Mouse (Mus musculus) midbrain, embryonic 12.5 days (tissue): ENCODE measurements around the gene Lsm14b. TPM values are rescaled to one million over a fixed set of nuclear protein-coding genes. Genes with fewer than 3 reads are reported as not detected.

ENCODE experiments used
- ATAC-seq: fragments of 200-750 bp; cut with Nextera tagmentation; 2 replicates; pipeline ENCODE4 v1.8.0; 2017; ENCODE audit warnings: low read depth, moderate TSS enrichment, moderate library complexity; ENCODE audit not compliant: low FRiP score
- H3K27ac ChIP-seq: fragments of 300-500 bp; sonication (generic); replicated peaks from 2 replicates; pipeline ENCODE4 v1.5.1; 2016; ENCODE audit warnings: mild to moderate bottlenecking
- H3K27me3 ChIP-seq: fragments of 300-500 bp; sonication (generic); 2 replicates; pipeline ENCODE4 v1.6.1; 2016; ENCODE audit warnings: mild to moderate bottlenecking
- H3K36me3 ChIP-seq: fragments of 300-500 bp; sonication (generic); 2 replicates; pipeline ENCODE4 v1.6.1; 2016
- H3K4me1 ChIP-seq: fragments of 300-500 bp; sonication (generic); 2 replicates; pipeline ENCODE4 v1.6.1; 2016
- H3K4me2 ChIP-seq: fragments of 300-500 bp; sonication (generic); replicated peaks from 2 replicates; pipeline ENCODE4 v1.6.1; 2016; ENCODE audit warnings: mild to moderate bottlenecking, moderate library complexity
- H3K4me3 ChIP-seq: fragments of 300-500 bp; sonication (generic); 2 replicates; pipeline ENCODE4 v1.5.1; 2016; ENCODE audit warnings: mild to moderate bottlenecking
- H3K9ac ChIP-seq: fragments of 300-500 bp; sonication (generic); replicated peaks from 2 replicates; pipeline ENCODE4 v1.6.1; 2016; ENCODE audit warnings: mild to moderate bottlenecking, moderate library complexity
- H3K9me3 ChIP-seq: fragments of 300-500 bp; sonication (generic); 2 replicates; pipeline ENCODE4 v1.6.1; 2016; ENCODE audit warnings: mild to moderate bottlenecking
- WGBS: fragments of 180-500 bp; shearing (Covaris S2); methylation state at CpG from one replicate; pipeline ENCODE4 v1.1.7; 2016; 5-methylcytosine and 5-hydroxymethylcytosine counted together
- polyA plus RNA-seq: library from polyadenylated mRNA; unstranded; fragments of >200 nt; fragmentation: Nextera tagmentation; extraction: Ambion mirVana; gene quantifications from 2 replicates; pipeline ENCODE4 v1.2.1, GENCODE M21; 2016

The Lsm14b gene
- polyA plus RNA-seq, 1 experiment from 2014 or later, result 16.9 TPM

GRCm38 (mm10) chr2:180042256-180042857 is 17.6 kb downstream of the Lsm14b start, which contains the start of the genes Psma7 and Ss18l1:
Gene Psma7, minus strand, starts transcription at chr2:180042433.
Gene Ss18l1, plus strand, starts transcription at chr2:180042509.
- ATAC-seq, result peak; percentile 94
- under 1% methylated on average over 73 of the region's 78 CpGs for WGBS
- peak within 1 kb of the TSS; percentile 93 for H3K9ac ChIP-seq
- H3K4me2 ChIP-seq, result peak within 1 kb of the TSS; percentile 79
- H3K9me3 ChIP-seq, result no peaks in the 10 kb centered on the region
- no peaks in the 10 kb centered on the region for H3K27me3 ChIP-seq
- H3K4me3 ChIP-seq, result peak within 1 kb of the TSS; percentile 98
- peaks cover 37% of the 10 kb centered on the region for H3K4me1 ChIP-seq
- H3K36me3 ChIP-seq, result peaks cover 26% of the 10 kb centered on the region
- H3K27ac ChIP-seq, result peak within 1 kb of the TSS; percentile 97

- Histone ChIP-seq H3K4me3 (peak overlapping the region; percentile 98), H3K27me3 (no peaks in the 10 kb centered on the region), H3K4me1 (peaks cover 37% of the 10 kb centered on the region), H3K36me3 (peaks cover 26% of the 10 kb centered on the region), H3K4me2 (peak overlapping the region; percentile 79), H3K27ac (peak overlapping the region; percentile 97), H3K9me3 (no peaks in the 10 kb centered on the region), H3K9ac (peak overlapping the region; percentile 93)
- peak; percentile 48 for ATAC-seq
- WGBS, result under 1% methylated on average over 62 of the region's 66 CpGs
These were observed 18.2 kb downstream of the Lsm14b start for GRCm38 (mm10) chr2:180042858-180043515.

- ATAC-seq, result no peak
- Histone ChIP-seq H3K36me3 (peaks cover 11% of the 10 kb centered on the region), H3K27ac (no peak overlapping the region), H3K4me2 (no peak overlapping the region), H3K4me1 (peaks cover 28% of the 10 kb centered on the region), H3K4me3 (no peak overlapping the region), H3K9ac (no peak overlapping the region), H3K9me3 (no peaks in the 10 kb centered on the region), H3K27me3 (no peaks in the 10 kb centered on the region)
- WGBS, result 64% methylated on average over 4 of the region's 4 CpGs
These were observed 20.5 kb downstream of the Lsm14b start for GRCm38 (mm10) chr2:180045283-180045682.

GRCm38 (mm10) chr2:180047580-180047979 is 22.8 kb downstream of the Lsm14b start:
- peaks cover 19% of the 10 kb centered on the region for H3K4me1 ChIP-seq
- H3K27me3 ChIP-seq, result no peaks in the 10 kb centered on the region
- H3K4me2 ChIP-seq, result no peak overlapping the region
- H3K4me3 ChIP-seq, result no peak overlapping the region
- WGBS, result 90% methylated on average over 3 of the region's 3 CpGs
- H3K9ac ChIP-seq, result no peak overlapping the region
- ATAC-seq, result no peak
- peaks cover 14% of the 10 kb centered on the region for H3K36me3 ChIP-seq
- no peak overlapping the region for H3K27ac ChIP-seq
- no peaks in the 10 kb centered on the region for H3K9me3 ChIP-seq

- no peak overlapping the region for H3K27ac ChIP-seq
- H3K36me3 ChIP-seq, result peaks cover 18% of the 10 kb centered on the region
- no peak for ATAC-seq
- WGBS, result 95% methylated on average over 18 of the region's 18 CpGs
- no peaks in the 10 kb centered on the region for H3K9me3 ChIP-seq
- H3K27me3 ChIP-seq, result no peaks in the 10 kb centered on the region
- H3K4me2 ChIP-seq, result no peak overlapping the region
- no peak overlapping the region for H3K9ac ChIP-seq
- peaks cover 19% of the 10 kb centered on the region for H3K4me1 ChIP-seq
- no peak overlapping the region for H3K4me3 ChIP-seq
These were observed 23.3 kb downstream of the Lsm14b start for GRCm38 (mm10) chr2:180047980-180048635.

- Histone ChIP-seq H3K9me3 (no peaks in the 10 kb centered on the region), H3K27ac (no peak overlapping the region)
- 30% methylated on average over 5 of the region's 5 CpGs for WGBS
These were observed 26.2 kb downstream of the Lsm14b start for GRCm38 (mm10) chr2:180050986-180051385.

GRCm38 (mm10) chr2:180051986-180052733 is 27.4 kb downstream of the Lsm14b start:
- Histone ChIP-seq H3K9ac (no peak overlapping the region), H3K36me3 (peaks cover 52% of the 10 kb centered on the region), H3K9me3 (no peaks in the 10 kb centered on the region), H3K4me1 (no peaks in the 10 kb centered on the region), H3K4me2 (no peak overlapping the region), H3K27me3 (no peaks in the 10 kb centered on the region), H3K4me3 (no peak overlapping the region), H3K27ac (no peak overlapping the region)
- ATAC-seq, result no peak
- WGBS, result 89% methylated on average over 14 of the region's 14 CpGs

More at GRCm38 (mm10) chr2:180050986-180051385, 26.2 kb downstream of the Lsm14b start:
- no peak overlapping the region for H3K4me2 ChIP-seq
- peaks cover 46% of the 10 kb centered on the region for H3K36me3 ChIP-seq
- ATAC-seq, result peak; percentile 57
- H3K4me1 ChIP-seq, result no peaks in the 10 kb centered on the region
- H3K4me3 ChIP-seq, result no peak overlapping the region
- H3K27me3 ChIP-seq, result no peaks in the 10 kb centered on the region
- no peak overlapping the region for H3K9ac ChIP-seq

- Histone ChIP-seq H3K27me3 (no peaks in the 10 kb centered on the region), H3K4me3 (no peak overlapping the region), H3K36me3 (peaks cover 55% of the 10 kb centered on the region), H3K4me1 (no peaks in the 10 kb centered on the region), H3K9me3 (no peaks in the 10 kb centered on the region), H3K27ac (no peak overlapping the region), H3K9ac (no peak overlapping the region), H3K4me2 (no peak overlapping the region)
- ATAC-seq, result no peak
- whole genome bisulfite sequencing, result 96% methylated on average over 9 of the region's 9 CpGs
These were observed 28.2 kb downstream of the Lsm14b start for GRCm38 (mm10) chr2:180053001-180053400.

GRCm38 (mm10) chr2:180063338-180064131 is 38.7 kb downstream of the Lsm14b start:
- Histone ChIP-seq H3K9ac (no peak overlapping the region), H3K27me3 (no peaks in the 10 kb centered on the region), H3K36me3 (peaks cover 78% of the 10 kb centered on the region), H3K4me1 (no peaks in the 10 kb centered on the region), H3K4me2 (no peak overlapping the region), H3K9me3 (no peaks in the 10 kb centered on the region), H3K4me3 (no peak overlapping the region), H3K27ac (no peak overlapping the region)
- 95% methylated on average over 11 of the region's 11 CpGs for WGBS
- no peak for ATAC-seq

- Histone ChIP-seq H3K27me3 (no peaks in the 10 kb centered on the region), H3K4me3 (peak overlapping the region; percentile 67), H3K36me3 (peaks cover 31% of the 10 kb centered on the region), H3K9me3 (no peaks in the 10 kb centered on the region), H3K9ac (peak overlapping the region; percentile 82), H3K4me2 (peak overlapping the region; percentile 83), H3K27ac (peak overlapping the region; percentile 79), H3K4me1 (peaks cover 11% of the 10 kb centered on the region)
- WGBS, result 37% methylated on average over 20 of the region's 20 CpGs
- no peak for ATAC-seq
These were observed 45.1 kb downstream of the Lsm14b start for GRCm38 (mm10) chr2:180069770-180070480.
